Mouse (Mus musculus) lung, postnatal 0 days (tissue): ENCODE results near the gene E2f6.

Source experiments
- CTCF ChIP-seq: IDR thresholded peaks from 2 replicates; pipeline ENCODE4 v1.5.1; 2016; ENCODE audit warnings: antibody characterized with exemption, mild to moderate bottlenecking
- EP300 ChIP-seq: IDR thresholded peaks from 2 replicates; pipeline ENCODE4 v1.6.1; 2016; ENCODE audit warnings: antibody characterized with exemption, mild to moderate bottlenecking, control low read depth

DNA sequence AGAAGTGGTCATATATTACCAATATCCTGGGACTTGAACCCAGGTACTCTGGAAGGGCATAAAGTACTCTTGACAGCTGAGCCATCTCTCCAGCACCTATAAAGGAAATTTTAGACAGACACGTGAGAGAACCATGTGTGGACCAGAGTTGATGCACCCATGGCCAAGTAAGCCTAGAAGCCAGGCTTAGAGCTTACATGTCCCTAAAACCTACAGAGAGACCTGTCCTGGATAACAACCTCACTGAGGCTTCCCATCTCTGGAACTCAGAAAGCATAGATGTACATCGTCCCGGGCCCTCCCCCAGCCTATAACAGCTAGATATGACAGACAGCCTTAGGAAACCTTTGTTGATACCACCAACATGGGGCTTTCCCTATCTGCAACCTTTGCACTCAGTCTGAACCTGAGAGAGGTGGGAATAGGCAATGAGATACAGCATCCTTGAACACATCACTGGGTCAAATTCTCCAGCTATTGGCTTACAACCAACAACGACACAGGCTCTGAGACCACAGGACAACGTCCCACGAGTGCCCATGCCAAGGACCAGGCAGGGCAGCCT lies 41.1 kb upstream of the E2f6 start:
- TF ChIP-seq CTCF = no peak
- no peak for TF ChIP-seq EP300
